Mouse (Mus musculus) mesoderm, embryonic 11.5 days (tissue): ENCODE measurements around the gene BC025920.

ENCODE experiments used
- DNase-seq: peaks from one replicate; pipeline ENCODE4 v3.0.0-alpha.2; 2012; ENCODE audit warnings: low read depth, low spot score

The BC025920 gene

DNA sequence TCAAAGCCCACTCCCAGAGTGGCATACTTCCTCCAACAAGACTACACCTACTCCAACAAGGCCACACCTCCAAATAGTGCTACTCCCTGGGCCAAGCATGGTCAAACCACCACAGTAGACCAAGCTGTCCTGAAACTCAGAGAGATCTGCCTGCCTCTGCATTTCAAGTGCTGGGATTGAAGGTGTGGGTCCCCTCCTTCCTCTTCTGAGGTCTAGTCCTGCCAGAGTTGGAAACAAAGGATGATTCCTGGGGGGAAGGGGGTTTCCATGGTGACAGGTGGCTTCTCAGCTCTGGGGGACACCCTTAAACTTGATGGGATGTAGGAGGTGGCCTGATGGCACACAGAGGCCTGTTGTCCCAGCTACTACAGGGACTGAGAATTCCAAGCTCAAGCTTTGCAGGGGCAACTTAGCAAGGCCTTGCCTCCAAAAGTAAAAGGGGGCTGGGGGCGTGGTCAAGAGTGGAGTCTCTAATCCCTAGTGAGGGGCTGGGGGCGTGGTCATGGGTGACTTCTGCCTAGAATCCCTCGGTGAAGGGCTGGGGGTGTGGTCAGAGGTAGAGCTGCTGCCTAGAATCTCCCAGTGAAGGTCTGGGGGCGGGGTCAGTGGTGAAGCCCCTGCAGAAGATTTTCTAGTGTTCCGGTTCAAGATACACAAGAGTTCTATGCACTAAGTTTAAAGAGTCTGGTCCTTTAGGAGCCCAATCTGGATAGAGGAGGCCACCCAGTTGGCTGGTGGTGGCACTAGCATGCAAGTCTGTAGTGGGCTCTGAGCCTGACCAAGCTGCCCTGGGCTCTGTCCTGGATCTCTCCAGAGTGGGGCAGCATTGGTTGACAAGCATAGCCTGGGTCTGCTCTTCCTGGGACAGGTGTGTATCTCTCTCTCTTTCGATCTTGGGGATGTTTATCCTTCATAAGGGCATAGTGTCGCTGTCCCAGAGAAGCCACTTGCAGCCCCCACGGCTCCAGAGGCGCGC lies 31.7 kb upstream of the BC025920 start, which contains the start of gene Tle2:
Tle2 (plus strand) TSS at position 481 of the 976 bp plus-strand sequence.
- no peak for DNase-seq

DNA sequence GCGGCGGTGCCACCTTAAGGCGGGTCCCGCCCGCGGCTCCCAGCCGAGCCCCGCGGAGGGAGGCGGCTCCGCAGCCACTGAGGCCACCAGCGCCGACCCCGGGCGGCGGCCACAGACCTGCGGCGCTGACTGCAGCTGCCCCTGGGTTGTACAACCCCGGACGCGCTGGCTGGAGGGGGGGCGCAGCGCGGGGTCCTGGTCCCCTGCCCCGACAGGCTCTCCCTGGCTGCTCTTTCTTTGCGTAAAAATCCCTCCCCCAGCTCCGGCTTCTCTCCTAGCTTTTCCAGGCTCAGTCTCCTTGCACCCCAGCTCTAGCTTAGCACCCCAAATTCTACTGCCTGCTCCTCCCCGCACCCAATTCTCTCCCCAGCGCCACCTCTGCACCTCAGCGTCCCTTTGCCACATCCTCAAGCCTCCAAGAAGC lies 30.9 kb upstream of the BC025920 start:
- no peak for DNase-seq

DNA sequence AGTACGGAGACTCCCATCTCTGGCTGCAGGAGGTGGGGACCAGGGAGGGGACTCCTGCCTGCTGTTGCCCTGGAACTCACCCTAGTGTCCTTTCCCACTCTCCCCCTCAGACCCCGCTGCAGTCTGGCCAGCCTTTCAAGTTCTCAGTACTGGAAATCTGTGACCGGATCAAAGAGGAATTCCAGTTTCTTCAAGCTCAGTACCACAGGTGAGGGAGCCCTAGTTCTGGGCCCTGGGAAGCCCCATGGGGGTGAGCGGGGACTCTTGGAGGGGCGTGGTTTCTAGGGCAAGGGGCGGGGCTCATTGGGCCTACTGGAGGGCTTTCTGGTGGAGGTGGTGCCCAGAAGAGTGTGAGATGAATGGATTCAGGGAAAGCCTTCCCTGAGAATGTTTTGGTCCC lies 30.4 kb upstream of the BC025920 start:
- DNase-seq = no peak

DNA sequence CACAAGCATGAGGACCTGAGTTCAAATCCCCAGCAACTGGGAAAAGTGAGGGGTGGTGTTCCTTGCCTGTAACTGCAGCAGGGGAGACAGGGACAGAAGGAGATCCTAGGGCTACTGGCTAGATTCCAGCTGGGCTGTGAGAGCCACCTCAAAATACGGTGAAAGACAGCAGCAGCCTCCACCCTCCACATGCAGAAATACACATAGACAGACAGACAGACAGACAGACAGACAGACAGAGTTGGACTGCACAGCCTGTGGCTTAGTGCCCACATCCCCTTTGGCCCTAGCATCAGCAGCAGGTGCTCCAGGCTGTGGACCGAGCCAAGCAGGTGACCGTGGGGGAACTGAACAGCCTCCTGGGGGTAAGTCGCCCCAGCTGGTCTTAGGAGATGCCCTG lies 26.1 kb upstream of the BC025920 start:
- DNase-seq = no peak

DNA sequence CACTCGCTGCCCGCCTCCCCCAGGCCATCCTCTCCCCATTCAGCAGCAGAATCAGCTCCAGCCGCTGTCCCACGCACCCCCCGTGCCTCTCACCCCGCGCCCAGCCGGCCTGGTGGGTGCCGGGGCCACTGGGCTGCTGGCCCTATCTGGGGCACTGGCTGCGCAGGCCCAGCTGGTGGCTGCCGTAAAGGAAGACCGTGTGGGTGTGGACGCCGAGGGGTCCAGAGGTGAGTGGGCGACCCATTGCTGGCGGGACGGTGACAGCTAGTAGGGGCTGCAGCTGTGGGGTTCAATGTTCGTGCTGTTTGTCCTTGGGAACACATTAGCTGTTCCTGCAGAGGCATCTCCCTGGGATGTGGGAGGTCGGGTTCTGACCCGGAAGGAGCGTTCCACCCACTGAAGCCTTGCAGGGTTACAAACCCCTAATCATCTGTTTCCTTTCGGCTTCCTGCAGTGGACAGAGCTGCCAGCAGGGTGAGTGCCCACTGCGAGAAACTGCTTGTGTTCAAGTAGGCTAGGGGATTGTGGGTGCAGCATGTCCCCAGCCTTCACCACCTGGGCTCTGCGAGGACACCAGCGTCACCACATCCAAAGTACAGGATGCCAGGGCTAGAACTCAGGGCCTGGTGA lies 25.5 kb upstream of the BC025920 start:
- no peak for DNase-seq

DNA sequence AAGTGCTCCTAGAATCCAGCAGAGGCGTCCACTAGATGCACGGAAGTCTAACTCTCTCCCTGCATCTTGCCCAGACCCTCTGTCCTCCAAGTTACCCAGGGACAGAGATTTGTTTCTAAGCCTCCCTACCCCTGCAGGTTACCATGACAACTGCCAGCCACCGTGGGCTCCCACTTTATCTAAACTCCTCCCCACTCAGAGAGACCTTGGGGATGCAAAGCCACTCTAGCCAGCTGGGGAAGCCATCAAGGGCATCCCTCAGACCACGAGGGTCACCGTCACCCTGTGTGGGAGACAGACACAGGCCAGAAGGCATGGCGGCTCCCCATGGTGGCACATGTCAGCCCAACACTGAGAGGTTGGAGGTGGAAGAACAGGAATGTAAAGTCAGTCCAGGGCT lies 22.7 kb upstream of the BC025920 start:
- DNase-seq = no peak

DNA sequence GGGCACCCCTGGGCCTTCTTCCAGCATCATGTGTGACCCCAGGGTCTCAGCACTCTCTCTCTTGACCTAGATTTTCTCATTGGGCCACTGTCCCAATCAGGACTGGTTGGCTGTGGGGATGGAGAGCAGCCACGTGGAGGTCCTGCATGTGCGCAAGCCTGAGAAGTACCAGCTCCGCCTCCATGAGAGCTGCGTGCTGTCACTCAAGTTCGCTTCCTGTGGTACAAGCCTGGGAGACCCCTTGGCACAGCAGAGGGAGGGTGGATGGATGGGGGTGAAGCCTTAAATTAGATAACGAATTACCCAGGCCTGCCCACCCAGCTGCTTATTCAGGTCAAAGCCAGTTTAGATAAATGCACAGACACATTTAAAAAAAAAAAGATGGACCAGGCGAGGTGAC lies 17.3 kb upstream of the BC025920 start:
- DNase-seq = no peak

DNA sequence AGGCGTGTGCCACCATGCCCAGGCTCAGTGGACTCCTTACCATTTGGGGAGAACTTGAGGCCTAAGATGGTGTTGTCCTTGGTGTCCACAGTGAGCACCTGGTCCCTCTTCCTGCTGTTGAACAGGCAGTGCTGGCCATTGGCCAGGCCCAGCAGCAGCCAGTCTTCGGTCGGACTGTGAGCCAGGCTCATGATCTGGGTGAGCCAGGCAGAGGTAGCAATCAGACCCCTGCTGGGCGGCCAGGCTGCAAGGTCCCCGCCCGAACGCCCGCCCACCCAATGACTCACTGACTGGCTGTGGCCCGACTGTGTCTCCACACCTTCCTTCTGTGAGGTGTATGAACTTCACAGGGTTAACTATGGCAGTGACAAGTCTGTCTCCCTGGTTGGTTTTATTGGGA lies 14.2 kb upstream of the BC025920 start:
- no peak for DNase-seq

DNA sequence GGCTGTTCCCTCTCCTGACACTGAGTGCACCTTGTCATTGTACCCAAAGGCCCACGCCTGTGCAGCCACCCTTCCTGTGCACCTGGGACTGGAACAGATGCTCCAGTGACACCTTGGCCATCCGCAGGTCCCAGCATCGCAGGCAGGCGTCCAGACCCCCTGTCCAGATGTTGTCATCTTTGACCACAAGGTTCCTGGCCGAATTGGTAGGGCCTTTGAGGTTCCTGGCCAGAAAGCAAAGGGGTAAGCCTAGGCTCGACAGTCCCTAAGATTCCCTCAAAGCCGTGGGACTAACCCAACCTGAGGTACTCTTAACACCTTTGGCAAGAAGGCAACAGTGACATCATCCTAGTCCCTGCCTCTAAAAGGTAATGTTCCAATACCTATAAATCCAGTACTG lies 13.4 kb upstream of the BC025920 start:
- no peak for DNase-seq

DNA sequence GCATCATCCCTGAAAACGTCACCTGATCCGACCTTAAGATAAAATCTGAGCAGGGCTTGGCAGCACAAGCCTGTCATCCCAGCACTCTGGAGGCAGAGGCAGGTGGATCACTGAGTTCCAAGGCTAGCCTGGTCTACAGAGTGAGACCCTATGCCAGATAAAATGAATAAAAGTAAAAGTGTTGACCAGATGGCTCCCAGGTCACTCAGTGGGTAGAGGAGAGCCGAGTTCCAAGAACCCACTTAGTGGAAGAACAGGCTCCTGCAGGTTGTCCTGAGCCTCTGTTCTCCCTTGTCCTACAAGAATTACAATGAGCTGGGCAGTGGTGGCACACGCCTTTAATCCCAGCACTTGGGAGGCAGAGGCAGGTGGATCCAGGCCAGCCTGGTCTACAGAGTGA lies 12.8 kb upstream of the BC025920 start:
- DNase-seq = no peak

DNA sequence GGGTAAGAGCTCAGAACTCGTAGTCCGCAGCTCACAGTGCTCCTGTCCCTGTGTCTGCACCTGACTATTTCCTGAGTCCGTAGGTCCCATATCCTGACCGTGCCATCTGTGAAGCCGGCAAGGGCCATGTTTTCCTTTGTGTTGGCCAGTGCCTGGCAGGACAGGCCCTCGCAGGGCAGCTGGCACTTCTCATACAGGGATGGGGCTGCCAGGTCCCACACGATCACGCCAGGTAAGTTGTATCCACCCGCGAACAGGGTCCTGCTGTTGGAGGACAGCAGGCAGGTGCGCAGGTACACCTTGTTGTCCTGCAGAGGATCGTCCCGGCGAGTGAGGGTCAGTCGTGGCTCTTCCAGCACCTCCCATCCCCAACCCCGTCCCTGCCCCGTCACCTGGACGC lies 12.1 kb upstream of the BC025920 start:
- DNase-seq = no peak

DNA sequence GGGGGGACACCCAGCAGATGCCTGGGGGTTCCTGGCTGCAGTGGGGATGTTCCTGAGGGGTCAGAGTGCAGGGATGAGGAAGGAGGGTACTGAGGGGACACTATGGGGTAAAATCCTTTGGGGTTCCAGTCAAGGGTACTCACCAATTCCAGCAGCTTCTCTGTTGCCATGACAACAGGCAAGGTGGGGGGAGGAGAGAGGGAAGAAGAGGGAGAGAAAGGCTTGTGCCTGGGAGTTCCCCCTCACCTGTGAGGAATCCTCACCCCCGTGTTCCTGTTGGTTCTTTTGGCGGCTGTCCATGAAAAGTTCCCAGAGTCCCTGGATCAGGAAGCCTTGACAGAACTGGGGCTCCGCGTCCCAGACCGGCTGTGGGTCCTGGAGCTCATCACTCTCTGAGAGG lies 10.5 kb upstream of the BC025920 start:
- no peak for DNase-seq

DNA sequence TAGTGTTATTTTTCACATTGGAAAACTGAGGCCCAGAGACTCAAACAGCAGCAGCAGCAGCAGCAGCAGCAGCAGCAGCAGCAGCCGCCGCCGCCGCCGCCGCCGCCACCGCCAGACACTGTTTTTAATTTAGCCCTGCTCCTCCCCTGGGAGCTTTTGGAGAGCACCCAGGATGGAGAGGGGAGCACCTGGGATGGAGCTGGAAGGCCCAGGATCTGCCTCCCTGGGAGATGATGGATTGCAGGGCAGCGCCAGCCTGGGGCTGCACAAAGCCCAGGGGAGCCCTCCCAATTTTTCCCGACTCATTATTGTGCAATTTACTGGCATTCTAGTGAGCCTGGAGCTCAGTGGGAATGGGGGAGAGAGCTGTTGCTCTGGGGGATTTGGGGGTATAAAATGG lies 9.5 kb upstream of the BC025920 start:
- peak; percentile 65 for DNase-seq

DNA sequence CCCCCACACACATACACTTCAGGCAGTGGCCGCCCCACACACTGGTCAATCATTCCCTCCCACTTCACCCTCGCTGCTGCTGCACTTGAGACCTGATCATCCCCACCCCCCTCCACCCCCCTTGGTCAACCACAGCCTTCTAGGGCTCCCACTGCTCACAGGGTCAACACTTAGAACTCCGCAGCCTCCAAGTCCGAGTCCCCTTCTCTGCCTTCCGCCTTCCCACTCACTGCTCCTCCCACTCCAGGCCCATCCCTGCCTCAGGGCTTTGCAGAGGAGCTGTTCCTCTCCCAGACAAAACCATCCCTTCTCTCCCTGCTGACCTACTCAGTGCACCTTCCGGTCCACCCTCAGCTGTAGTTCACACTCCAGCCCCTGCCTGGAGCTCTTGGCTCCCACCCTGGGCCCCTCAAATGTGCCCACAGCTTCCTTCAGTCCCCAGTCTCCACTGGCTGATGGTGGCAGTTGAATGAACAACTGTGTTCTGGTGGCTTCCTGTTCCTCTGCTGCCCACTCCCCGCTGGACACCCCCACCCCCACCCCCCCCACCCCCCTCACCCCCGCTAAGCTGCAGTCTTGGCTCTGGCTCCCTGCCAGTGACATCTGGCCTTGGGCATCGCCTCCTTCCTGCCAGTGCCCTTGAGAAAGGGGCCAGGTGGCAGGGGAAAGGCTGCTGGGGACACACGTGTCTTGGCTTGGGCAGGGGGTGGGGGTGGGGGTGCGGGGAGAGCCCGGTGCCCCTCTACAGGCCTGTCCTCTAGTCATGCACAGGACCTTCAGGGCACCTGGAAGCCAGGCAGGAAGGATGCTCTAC lies 8.7 kb upstream of the BC025920 start:
- DNase-seq = peak; percentile 44

DNA sequence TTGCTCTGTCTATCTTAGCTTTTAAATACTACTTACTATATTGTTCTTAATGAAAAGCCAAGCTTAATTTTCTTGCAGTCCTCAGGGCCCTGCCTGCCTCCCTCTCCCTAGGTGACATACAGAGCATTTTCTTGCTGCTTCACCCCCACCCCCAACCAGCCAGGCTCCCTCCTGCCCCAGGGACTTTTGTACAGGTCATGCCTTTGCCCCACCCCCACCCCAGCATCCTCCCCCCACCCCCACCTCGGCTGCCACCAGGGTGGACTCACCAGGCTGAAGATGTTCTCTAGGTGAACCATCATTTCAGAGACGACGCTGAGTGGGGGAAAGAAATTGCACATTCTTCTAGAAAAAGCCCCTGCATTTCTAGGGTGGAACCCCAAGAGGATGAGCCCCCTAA lies 7.7 kb upstream of the BC025920 start:
- DNase-seq = no peak

DNA sequence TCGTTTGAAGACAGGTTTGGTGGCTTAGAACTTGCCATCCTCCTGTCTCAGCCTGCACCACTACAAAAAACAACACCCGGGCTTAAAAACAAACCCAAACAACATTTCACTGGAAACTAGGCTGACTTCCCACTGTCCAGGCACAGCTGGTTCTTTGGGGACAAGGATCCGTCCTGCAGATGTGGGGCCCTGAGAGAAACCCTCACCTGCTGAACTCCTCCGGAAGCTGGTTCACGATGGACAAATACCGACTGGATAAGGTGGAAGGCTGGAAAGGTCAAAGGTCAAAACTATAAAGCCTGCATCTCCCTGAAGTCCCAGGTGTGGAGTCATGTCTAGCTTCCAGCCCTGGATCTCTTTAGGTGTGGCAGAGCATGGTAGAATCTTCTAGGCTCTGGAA lies 7.2 kb upstream of the BC025920 start:
- DNase-seq = no peak

DNA sequence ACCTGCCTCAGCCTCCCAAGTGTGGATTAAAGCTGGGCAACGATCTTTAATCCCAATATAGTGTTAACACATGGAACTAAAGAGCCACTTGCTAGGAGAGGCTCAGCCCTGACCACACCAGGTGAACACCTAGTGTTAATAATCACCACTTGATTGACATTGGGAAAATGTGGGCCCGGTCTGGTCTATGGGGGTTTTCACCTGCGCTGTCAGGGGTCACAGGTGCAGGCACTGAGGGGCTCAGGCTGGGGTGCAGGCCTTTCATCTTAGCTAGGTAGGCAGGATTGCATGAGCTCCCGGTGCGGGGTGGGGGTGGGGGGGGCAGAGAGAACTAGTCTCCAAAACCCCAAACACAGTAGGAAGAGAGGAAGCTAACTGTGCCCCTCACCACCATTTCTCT lies 6.4 kb upstream of the BC025920 start:
- no peak for DNase-seq

DNA sequence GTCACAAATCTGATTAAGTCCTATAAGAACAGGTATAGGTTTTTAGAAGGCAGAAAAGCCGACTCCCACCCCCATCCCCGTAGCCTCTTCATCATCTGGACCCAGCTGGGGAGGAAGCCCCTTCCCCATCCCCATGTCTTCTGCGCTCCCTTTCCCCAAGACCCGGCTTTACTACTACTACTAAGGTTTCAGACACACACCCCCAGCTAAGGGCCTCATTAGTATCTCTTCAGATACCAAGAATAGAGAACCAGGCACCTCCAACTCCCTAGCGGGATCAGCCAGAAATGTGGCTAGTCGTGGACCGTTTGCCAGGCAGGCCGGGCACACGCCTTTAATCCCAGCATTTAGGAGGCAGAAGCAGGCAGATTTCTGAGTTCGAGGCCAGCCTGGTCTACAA lies 6.0 kb upstream of the BC025920 start:
- DNase-seq = no peak

DNA sequence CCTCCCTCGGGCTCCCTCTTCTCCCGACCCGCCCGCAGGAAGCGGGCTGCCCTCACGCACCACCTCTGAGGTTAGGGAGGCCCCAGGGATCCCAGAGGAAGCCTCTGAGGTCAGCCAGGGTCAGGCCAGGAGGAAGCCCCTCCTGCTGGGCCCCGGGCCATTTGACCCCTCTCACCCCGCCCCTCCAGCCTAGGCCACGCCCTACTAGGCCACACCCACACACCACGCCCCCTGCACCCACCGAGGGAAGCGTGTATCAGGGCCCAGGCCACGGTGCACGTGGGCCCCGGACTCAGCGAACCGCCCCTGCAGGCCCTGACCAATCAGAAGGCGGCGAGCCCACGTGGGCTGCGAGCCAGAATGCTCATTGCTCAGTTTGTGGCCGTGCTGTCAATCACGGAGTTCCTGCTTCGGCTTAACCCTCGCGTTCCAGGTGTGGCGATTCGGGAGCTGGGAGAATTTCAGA lies 5.3 kb upstream of the BC025920 start, which contains the start of gene Tle6:
Tle6 (minus strand) TSS at position 336 of the 466 bp plus-strand sequence.
- peak; percentile 98 for DNase-seq

DNA sequence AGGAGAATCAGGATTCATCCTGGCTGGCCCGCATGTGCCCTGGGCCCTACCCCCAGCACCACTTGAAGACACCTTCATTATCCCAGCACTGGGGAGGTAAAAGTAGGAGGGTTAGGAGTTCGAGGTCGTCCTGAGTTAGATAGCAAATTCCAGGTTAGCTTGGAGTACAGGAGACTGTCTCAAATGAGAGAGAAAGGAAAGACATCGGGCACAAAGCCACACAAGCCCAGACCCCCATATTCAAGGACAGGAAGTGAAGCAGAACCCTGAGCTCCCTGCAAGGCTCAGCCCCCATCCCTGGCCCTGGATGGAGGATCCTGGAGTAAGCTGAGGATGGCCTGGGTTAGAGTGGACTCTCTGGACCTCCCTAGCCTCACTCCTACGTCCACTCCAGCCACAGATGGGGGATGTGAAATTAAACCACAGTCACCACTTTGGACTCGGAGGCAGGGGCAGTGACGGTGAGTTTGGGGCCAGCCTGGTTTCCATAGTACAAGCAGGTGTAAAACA lies 4.6 kb upstream of the BC025920 start:
- DNase-seq = no peak

DNA sequence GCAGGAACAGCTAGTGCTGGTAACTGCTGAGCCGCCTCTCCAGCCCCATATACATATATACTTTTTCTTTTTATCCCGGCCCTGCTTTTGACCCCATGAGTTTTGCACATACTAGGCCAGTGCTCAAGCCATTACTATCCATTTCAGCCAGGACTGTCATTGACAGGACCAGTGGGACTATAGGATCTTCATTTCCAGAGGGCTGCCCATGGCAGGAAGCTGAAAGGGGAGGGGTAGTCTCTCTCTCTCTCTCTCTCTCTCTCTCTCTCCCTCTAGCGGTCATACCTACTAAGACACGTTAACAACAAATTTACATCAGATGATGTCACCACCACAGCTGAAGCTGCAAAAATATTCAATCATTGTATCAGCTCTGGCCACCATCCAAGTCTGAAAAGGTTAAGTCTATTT lies 3.3 kb upstream of the BC025920 start:
- DNase-seq = peak; percentile 79
